Mouse (Mus musculus) liver, embryonic 15.5 days (tissue): ENCODE results near the gene Plcz1. TPM values are rescaled to one million over a fixed set of nuclear protein-coding genes. Genes with fewer than 3 reads are reported as not detected.

Experiments
- ATAC-seq: fragments of 200-750 bp; cut with Nextera tagmentation; 2 replicates; pipeline ENCODE4 v1.8.0; 2017; ENCODE audit warnings: moderate number of reproducible peaks, mild to moderate bottlenecking, moderate library complexity; ENCODE audit not compliant: insufficient read depth
- H3K27ac ChIP-seq: fragments of 300-500 bp; sonication (generic); replicated peaks from 2 replicates; pipeline ENCODE4 v1.5.1; 2015; ENCODE audit warnings: mild to moderate bottlenecking, inconsistent platforms
- H3K27me3 ChIP-seq: fragments of 300-500 bp; sonication (generic); 2 replicates; pipeline ENCODE4 v1.6.1; 2015; ENCODE audit warnings: mild to moderate bottlenecking, inconsistent platforms
- H3K36me3 ChIP-seq: fragments of 300-500 bp; sonication (generic); replicated peaks from 2 replicates; pipeline ENCODE4 v1.6.1; 2015; ENCODE audit warnings: moderate library complexity, mild to moderate bottlenecking, inconsistent platforms
- H3K4me1 ChIP-seq: fragments of 300-500 bp; sonication (generic); replicated peaks from 2 replicates; pipeline ENCODE4 v1.6.1; 2015; ENCODE audit warnings: inconsistent platforms
- H3K4me2 ChIP-seq: fragments of 300-500 bp; sonication (generic); 2 replicates; pipeline ENCODE4 v1.6.1; 2015; ENCODE audit warnings: moderate library complexity, mild to moderate bottlenecking, inconsistent platforms
- H3K4me3 ChIP-seq: fragments of 300-500 bp; sonication (generic); replicated peaks from 2 replicates; pipeline ENCODE4 v1.5.1; 2015; ENCODE audit warnings: mild to moderate bottlenecking, inconsistent platforms
- H3K9ac ChIP-seq: fragments of 300-500 bp; sonication (generic); 2 replicates; pipeline ENCODE4 v1.6.1; 2015; ENCODE audit warnings: moderate library complexity, mild to moderate bottlenecking, inconsistent platforms
- H3K9me3 ChIP-seq: fragments of 300-500 bp; sonication (generic); replicated peaks from 2 replicates; pipeline ENCODE4 v1.6.1; 2016; ENCODE audit warnings: inconsistent platforms
- WGBS: fragments of 180-500 bp; shearing (Covaris S2); methylation state at CpG from one replicate; pipeline ENCODE4 v1.1.7; 2015; ENCODE audit warnings: mixed read lengths; ENCODE audit not compliant: insufficient replicate concordance; 5-methylcytosine and 5-hydroxymethylcytosine counted together
- polyA plus RNA-seq: library from polyadenylated mRNA; unstranded; fragments of >200 nt; fragmentation: Nextera tagmentation; extraction: Ambion mirVana; gene quantifications from 2 replicates; pipeline ENCODE4 v1.2.1, GENCODE M21; 2015

Plcz1 gene
- not detected in 2 replicates for polyA plus RNA-seq

- Histone ChIP-seq H3K27me3 (no peaks in the 10 kb centered on the region), H3K27ac (no peak within 1 kb of the TSS), H3K4me3 (no peak within 1 kb of the TSS), H3K4me1 (no peaks in the 10 kb centered on the region), H3K4me2 (no peak within 1 kb of the TSS), H3K9me3 (no peaks in the 10 kb centered on the region), H3K36me3 (no peaks in the 10 kb centered on the region), H3K9ac (no peak within 1 kb of the TSS)
- 54% methylated on average over 5 of the region's 5 CpGs for WGBS
- ATAC-seq: no peak
Measured at GRCm38 (mm10) chr6:140041357-140041756, at the start of gene Plcz1. TSS of gene Plcz1 (minus strand) at chr6:140041457.

- no peaks in the 10 kb centered on the region for H3K4me1 ChIP-seq
- no peaks in the 10 kb centered on the region for H3K36me3 ChIP-seq
- no peaks in the 10 kb centered on the region for H3K9me3 ChIP-seq
- no peak overlapping the region for H3K27ac ChIP-seq
- ATAC-seq: no peak
- H3K27me3 ChIP-seq: no peaks in the 10 kb centered on the region
- 59% methylated on average over 5 of the region's 5 CpGs for WGBS
- no peak overlapping the region for H3K9ac ChIP-seq
- H3K4me3 ChIP-seq: no peak overlapping the region
- H3K4me2 ChIP-seq: no peak overlapping the region
Measured at GRCm38 (mm10) chr6:140089855-140090254, 48.6 kb upstream of the Plcz1 start.

DNA sequence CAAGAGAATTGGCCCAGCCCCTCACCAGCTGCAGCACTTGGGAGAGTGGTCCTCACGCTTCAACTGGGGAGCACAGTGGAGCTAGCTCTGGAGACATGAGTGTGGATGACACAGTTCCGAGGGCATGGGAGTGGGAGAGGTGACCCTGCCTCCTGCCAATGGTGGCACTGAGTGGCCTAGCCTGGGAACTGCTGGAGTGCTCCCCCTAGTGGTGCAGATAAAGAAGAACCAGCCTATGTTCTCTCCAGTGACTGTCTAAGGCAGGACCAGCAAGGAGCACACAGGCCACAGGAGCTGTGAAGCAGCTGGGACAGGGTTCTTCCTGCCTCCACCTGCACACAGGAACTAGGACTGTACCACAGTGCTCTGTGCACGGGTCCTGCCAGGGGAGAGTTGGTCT lies 40.5 kb upstream of the Plcz1 start:
- Histone ChIP-seq H3K36me3 (no peaks in the 10 kb centered on the region), H3K27me3 (no peaks in the 10 kb centered on the region), H3K4me2 (no peak overlapping the region), H3K4me1 (no peaks in the 10 kb centered on the region), H3K9ac (no peak overlapping the region), H3K4me3 (no peak overlapping the region), H3K27ac (no peak overlapping the region), H3K9me3 (no peaks in the 10 kb centered on the region)
- WGBS: 49% methylated on average over 3 of the region's 3 CpGs
- peak; percentile 40; the same call in 1 of the 2 replicates for ATAC-seq

- Histone ChIP-seq H3K27ac (no peak overlapping the region), H3K27me3 (no peaks in the 10 kb centered on the region), H3K4me2 (no peak overlapping the region), H3K4me1 (no peaks in the 10 kb centered on the region), H3K4me3 (no peak overlapping the region), H3K36me3 (no peaks in the 10 kb centered on the region), H3K9ac (no peak overlapping the region), H3K9me3 (no peaks in the 10 kb centered on the region)
- ATAC-seq: no peak
- 69% methylated on average over 7 of the region's 7 CpGs for WGBS
Measured at GRCm38 (mm10) chr6:140080933-140081332, 39.7 kb upstream of the Plcz1 start.

DNA sequence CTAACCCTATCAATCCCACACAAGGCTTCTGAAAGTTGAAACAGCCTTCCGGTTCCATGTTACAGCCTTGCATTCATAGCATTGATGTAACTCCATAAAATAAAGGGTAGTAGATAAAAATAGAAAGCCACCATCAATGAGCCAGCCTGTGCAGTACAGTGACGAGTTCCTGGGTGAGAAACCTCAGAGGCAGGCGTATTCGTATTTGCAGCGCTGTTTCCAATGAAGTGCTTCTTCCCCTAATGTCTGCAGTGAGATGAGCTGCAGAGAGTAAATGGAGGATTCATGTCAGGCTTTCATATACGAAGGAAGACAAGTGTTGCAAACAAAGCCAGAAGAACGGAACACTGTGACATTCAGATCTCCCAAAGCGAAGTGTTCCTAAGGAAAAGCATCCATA lies 27.9 kb upstream of the Plcz1 start:
- Histone ChIP-seq H3K9me3 (no peaks in the 10 kb centered on the region), H3K36me3 (no peaks in the 10 kb centered on the region), H3K9ac (no peak overlapping the region), H3K27me3 (no peaks in the 10 kb centered on the region), H3K4me2 (no peak overlapping the region), H3K4me1 (no peaks in the 10 kb centered on the region), H3K27ac (no peak overlapping the region), H3K4me3 (no peak overlapping the region)
- WGBS: 79% methylated on average over 8 of the region's 8 CpGs
- ATAC-seq: no peak

DNA sequence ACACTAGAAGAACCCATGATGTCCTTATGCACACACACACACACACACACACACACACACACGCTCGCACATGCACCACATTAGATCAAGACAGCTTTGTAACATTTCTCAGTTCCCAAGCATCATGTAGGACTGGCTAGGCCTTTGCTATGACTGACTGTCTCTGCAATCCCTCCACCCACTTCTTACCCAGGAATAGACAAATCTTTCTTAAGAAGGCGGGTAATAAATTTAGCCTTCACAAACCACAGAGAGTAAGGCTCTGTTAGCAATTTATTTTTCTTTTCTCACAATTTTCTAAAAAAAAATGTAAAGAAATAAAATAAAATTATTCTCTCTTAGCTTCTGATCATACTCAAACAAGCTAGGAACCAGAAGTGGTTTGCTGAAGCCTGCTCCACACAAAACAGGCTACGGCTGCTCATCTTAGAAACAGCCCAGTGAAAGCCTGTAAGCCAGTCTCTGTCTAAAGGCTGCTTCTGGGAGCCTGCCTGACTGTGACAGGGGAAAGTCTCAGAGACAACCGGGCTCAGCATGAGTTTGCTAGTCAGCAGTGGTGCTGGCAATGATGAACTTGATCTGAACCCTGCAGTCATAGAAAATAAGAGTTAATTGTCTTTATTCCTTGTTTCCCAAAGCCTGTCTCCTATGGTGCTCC lies 13.1 kb upstream of the Plcz1 start:
- Histone ChIP-seq H3K27ac (no peak overlapping the region), H3K27me3 (no peaks in the 10 kb centered on the region), H3K9ac (no peak overlapping the region), H3K9me3 (no peaks in the 10 kb centered on the region), H3K4me3 (no peak overlapping the region), H3K36me3 (no peaks in the 10 kb centered on the region), H3K4me1 (no peaks in the 10 kb centered on the region), H3K4me2 (no peak overlapping the region)
- no peak for ATAC-seq
- 68% methylated on average over 5 of the region's 5 CpGs for WGBS

GRCm38 (mm10) chr6:140051476-140051875 lies 10.2 kb upstream of the Plcz1 start:
- no peak overlapping the region for H3K4me3 ChIP-seq
- H3K36me3 ChIP-seq: no peaks in the 10 kb centered on the region
- H3K4me1 ChIP-seq: no peaks in the 10 kb centered on the region
- no peaks in the 10 kb centered on the region for H3K27me3 ChIP-seq
- H3K9ac ChIP-seq: no peak overlapping the region
- H3K4me2 ChIP-seq: no peak overlapping the region
- no peak for ATAC-seq
- WGBS: 65% methylated on average over 5 of the region's 5 CpGs
- H3K9me3 ChIP-seq: no peaks in the 10 kb centered on the region
- H3K27ac ChIP-seq: no peak overlapping the region

DNA sequence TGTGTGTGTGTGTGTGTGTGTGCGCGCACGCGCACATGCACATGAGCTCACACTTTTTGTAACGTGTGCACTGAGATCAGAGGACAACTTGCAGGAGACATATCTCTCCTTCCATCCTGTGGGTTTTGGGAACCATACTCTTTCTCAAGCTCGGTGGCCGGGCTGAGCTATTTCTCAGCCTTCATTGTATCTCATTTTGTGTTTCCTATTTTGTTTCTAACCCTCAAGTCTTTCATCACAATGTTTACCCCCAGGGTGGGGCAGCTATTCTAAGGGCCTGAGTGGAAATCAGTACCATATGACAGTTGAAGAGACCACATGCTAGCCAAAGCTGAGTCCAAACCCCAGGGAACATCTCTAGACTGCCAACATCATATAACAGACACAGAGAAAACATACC lies 305 bp downstream of the Plcz1 start, which contains the start of gene Capza3:
Gene Capza3, plus strand, starts transcription at position 301 of the 400 bp plus-strand sequence.
- H3K9ac ChIP-seq: no peak within 1 kb of the TSS
- no peaks in the 10 kb centered on the region for H3K36me3 ChIP-seq
- ATAC-seq: no peak
- WGBS: 80% methylated on average over 7 of the region's 7 CpGs
- no peaks in the 10 kb centered on the region for H3K27me3 ChIP-seq
- H3K27ac ChIP-seq: no peak within 1 kb of the TSS
- no peaks in the 10 kb centered on the region for H3K9me3 ChIP-seq
- H3K4me1 ChIP-seq: no peaks in the 10 kb centered on the region
- H3K4me3 ChIP-seq: no peak within 1 kb of the TSS
- H3K4me2 ChIP-seq: no peak within 1 kb of the TSS

- Histone ChIP-seq H3K9ac (no peak overlapping the region), H3K27me3 (no peaks in the 10 kb centered on the region), H3K4me3 (no peak overlapping the region), H3K9me3 (no peaks in the 10 kb centered on the region), H3K4me2 (no peak overlapping the region), H3K27ac (no peak overlapping the region), H3K4me1 (no peaks in the 10 kb centered on the region), H3K36me3 (no peaks in the 10 kb centered on the region)
- ATAC-seq: no peak
- WGBS: 57% methylated on average over 7 of the region's 7 CpGs
Measured at GRCm38 (mm10) chr6:140024404-140024803, 16.9 kb downstream of the Plcz1 start.

DNA sequence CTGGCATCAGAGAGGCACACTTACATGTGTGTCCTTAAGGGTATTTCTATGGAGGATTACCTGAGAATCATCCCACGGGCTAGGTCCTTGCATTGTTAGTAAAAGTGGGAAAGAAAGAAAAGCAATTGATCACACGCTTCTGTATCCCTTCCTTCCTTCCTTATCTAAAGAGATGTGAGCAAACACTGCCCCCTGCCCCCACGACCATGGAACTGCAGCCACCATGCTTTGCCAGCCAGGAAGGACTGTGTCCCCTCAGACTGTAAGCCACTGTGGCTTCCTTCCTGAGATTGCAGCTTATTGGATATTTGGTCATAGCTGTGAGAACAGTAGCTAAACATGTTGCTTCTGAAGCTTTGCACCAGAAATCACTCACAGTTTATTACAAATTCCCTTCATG lies 36.1 kb downstream of the Plcz1 start:
- Histone ChIP-seq H3K4me1 (no peaks in the 10 kb centered on the region), H3K36me3 (no peaks in the 10 kb centered on the region), H3K4me3 (no peak overlapping the region), H3K27me3 (no peaks in the 10 kb centered on the region), H3K9me3 (no peaks in the 10 kb centered on the region; the same call in 1 of the 2 replicates), H3K27ac (no peak overlapping the region), H3K9ac (no peak overlapping the region), H3K4me2 (no peak overlapping the region)
- no peak for ATAC-seq
- 57% methylated on average over 3 of the region's 3 CpGs for WGBS

- ATAC-seq: no peak
Measured at GRCm38 (mm10) chr6:139989597-139989996, 51.7 kb downstream of the Plcz1 start.

DNA sequence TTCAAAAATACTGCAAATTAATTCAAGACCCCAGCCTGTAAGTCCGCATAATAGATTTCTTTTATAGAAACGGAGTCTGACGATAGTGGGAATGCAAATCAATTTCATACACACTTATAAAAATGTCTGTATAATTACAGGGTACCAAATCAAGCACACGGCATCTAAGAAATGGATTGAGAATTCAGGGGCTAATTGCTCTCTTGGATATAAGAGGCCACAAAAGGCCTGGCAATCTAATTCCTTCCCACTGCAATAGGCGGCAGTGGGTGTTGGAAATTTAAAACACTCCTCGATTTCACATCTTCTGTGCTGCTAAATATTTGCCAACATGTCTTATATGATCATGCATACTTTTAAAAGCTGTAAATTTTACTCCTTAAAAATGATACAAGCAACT lies 52.2 kb downstream of the Plcz1 start:
- no peak for ATAC-seq
- WGBS: 73% methylated on average over 6 of the region's 6 CpGs
- no peaks in the 10 kb centered on the region for H3K9me3 ChIP-seq

More at GRCm38 (mm10) chr6:139989597-139989996, 51.7 kb downstream of the Plcz1 start:
- Histone ChIP-seq H3K4me3 (no peak overlapping the region), H3K9me3 (no peaks in the 10 kb centered on the region), H3K4me2 (no peak overlapping the region), H3K4me1 (no peaks in the 10 kb centered on the region), H3K9ac (no peak overlapping the region), H3K36me3 (no peaks in the 10 kb centered on the region), H3K27ac (no peak overlapping the region), H3K27me3 (no peaks in the 10 kb centered on the region)
- 66% methylated on average over 10 of the region's 10 CpGs for WGBS

More for the DNA sequence above, 52.2 kb downstream of the Plcz1 start:
- Histone ChIP-seq H3K36me3 (no peaks in the 10 kb centered on the region), H3K27ac (no peak overlapping the region), H3K4me3 (no peak overlapping the region), H3K4me2 (no peak overlapping the region), H3K9ac (no peak overlapping the region), H3K4me1 (no peaks in the 10 kb centered on the region), H3K27me3 (no peaks in the 10 kb centered on the region)
